Mouse (Mus musculus) embryonic facial prominence, embryonic 10.5 days (tissue): ENCODE measurements at regions not wholly inside any gene's neighbourhood (a gene's known extent, or its start where the extent isn't known, plus 50 kb on each side); places are given as distances from the start of the nearest gene placed in this dataset.

ENCODE experiments used
- DNase-seq: peaks from one replicate; pipeline ENCODE4 v3.0.0-alpha.2; 2017; ENCODE audit warnings: low spot score
- H3K27ac ChIP-seq: fragments of 300-500 bp; sonication (generic); replicated peaks from 2 replicates; pipeline ENCODE4 v1.5.1; 2016; ENCODE audit warnings: mild to moderate bottlenecking
- H3K27me3 ChIP-seq: fragments of 300-500 bp; sonication (generic); replicated peaks from 2 replicates; pipeline ENCODE4 v1.6.1; 2016; ENCODE audit warnings: low read depth, mild to moderate bottlenecking; ENCODE audit not compliant: poor library complexity, severe bottlenecking
- H3K36me3 ChIP-seq: fragments of 300-500 bp; sonication (generic); replicated peaks from 2 replicates; pipeline ENCODE4 v1.6.1; 2016; ENCODE audit warnings: mild to moderate bottlenecking, moderate library complexity
- H3K4me1 ChIP-seq: fragments of 300-500 bp; sonication (generic); 2 replicates; pipeline ENCODE4 v1.6.1; 2016
- H3K4me3 ChIP-seq: fragments of 300-500 bp; sonication (generic); 2 replicates; pipeline ENCODE4 v1.5.1; 2016; ENCODE audit warnings: mild to moderate bottlenecking, moderate library complexity
- H3K9me3 ChIP-seq: fragments of 300-500 bp; sonication (generic); 2 replicates; pipeline ENCODE4 v1.6.1; 2016; ENCODE audit warnings: mild to moderate bottlenecking
- WGBS: fragments of 180-500 bp; shearing (Covaris S2); methylation state at CpG from one replicate; pipeline ENCODE4 v1.1.7; 2016; 5-methylcytosine and 5-hydroxymethylcytosine counted together

- no peak overlapping the region for H3K27ac ChIP-seq
- peaks cover 9% of the 10 kb centered on the region for H3K4me1 ChIP-seq
- H3K9me3 ChIP-seq = no peaks in the 10 kb centered on the region
- no peaks in the 10 kb centered on the region for H3K27me3 ChIP-seq
- H3K36me3 ChIP-seq = no peaks in the 10 kb centered on the region
- H3K4me3 ChIP-seq = no peak overlapping the region
- DNase-seq = no peak
These were observed 174.9 kb upstream of the Arhgap24 start for GRCm38 (mm10) chr5:102306309-102306708.

GRCm38 (mm10) chr5:102306718-102307117, 174.5 kb upstream of the Arhgap24 start:
- Histone ChIP-seq H3K4me1 (peaks cover 9% of the 10 kb centered on the region), H3K9me3 (no peaks in the 10 kb centered on the region), H3K4me3 (no peak overlapping the region), H3K27ac (no peak overlapping the region), H3K27me3 (no peaks in the 10 kb centered on the region), H3K36me3 (no peaks in the 10 kb centered on the region)
- 78% methylated on average over 3 of the region's 3 CpGs for WGBS
- no peak for DNase-seq

GRCm38 (mm10) chr5:102311570-102311969, 169.6 kb upstream of the Arhgap24 start:
- Histone ChIP-seq H3K36me3 (no peaks in the 10 kb centered on the region), H3K4me3 (no peak overlapping the region), H3K9me3 (no peaks in the 10 kb centered on the region), H3K27ac (no peak overlapping the region), H3K4me1 (no peaks in the 10 kb centered on the region), H3K27me3 (no peaks in the 10 kb centered on the region)
- no peak for DNase-seq

- Histone ChIP-seq H3K4me1 (no peaks in the 10 kb centered on the region), H3K27ac (no peak overlapping the region), H3K36me3 (no peaks in the 10 kb centered on the region), H3K27me3 (no peaks in the 10 kb centered on the region), H3K4me3 (no peak overlapping the region), H3K9me3 (no peaks in the 10 kb centered on the region)
- DNase-seq = no peak
- 80% methylated on average over 2 of the region's 2 CpGs for WGBS
These were observed 152.9 kb upstream of the Arhgap24 start for GRCm38 (mm10) chr5:102328197-102328784.

- Histone ChIP-seq H3K36me3 (no peaks in the 10 kb centered on the region), H3K9me3 (no peaks in the 10 kb centered on the region), H3K4me3 (no peak overlapping the region), H3K27ac (no peak overlapping the region), H3K4me1 (peaks cover 3% of the 10 kb centered on the region; the same call in 1 of the 2 replicates), H3K27me3 (no peaks in the 10 kb centered on the region)
- no peak for DNase-seq
- WGBS = 90% methylated on average over 5 of the region's 5 CpGs
These were observed 147.3 kb upstream of the Arhgap24 start for GRCm38 (mm10) chr5:102333894-102334293.

GRCm38 (mm10) chr5:102334442-102335197, 146.6 kb upstream of the Arhgap24 start:
- H3K4me3 ChIP-seq = no peak overlapping the region
- no peaks in the 10 kb centered on the region for H3K9me3 ChIP-seq
- no peaks in the 10 kb centered on the region for H3K27me3 ChIP-seq
- peaks cover 3% of the 10 kb centered on the region; the same call in 1 of the 2 replicates for H3K4me1 ChIP-seq
- H3K36me3 ChIP-seq = no peaks in the 10 kb centered on the region
- no peak overlapping the region for H3K27ac ChIP-seq
- 74% methylated on average over 13 of the region's 13 CpGs for WGBS
- DNase-seq = peak; percentile 11

GRCm38 (mm10) chr5:102366481-102366880, 114.7 kb upstream of the Arhgap24 start:
- no peak for DNase-seq

GRCm38 (mm10) chr5:102373309-102373971, 107.8 kb upstream of the Arhgap24 start:
- Histone ChIP-seq H3K4me3 (0 out of 2 replicates have a peak overlapping the region, but pooled peaks have one; percentile 17), H3K27ac (no peak overlapping the region), H3K9me3 (no peaks in the 10 kb centered on the region), H3K27me3 (no peaks in the 10 kb centered on the region), H3K36me3 (no peaks in the 10 kb centered on the region), H3K4me1 (peaks cover 14% of the 10 kb centered on the region)
- peak; percentile 39 for DNase-seq
- WGBS = 62% methylated on average over 6 of the region's 6 CpGs

More at GRCm38 (mm10) chr5:102366481-102366880, 114.7 kb upstream of the Arhgap24 start:
- Histone ChIP-seq H3K4me1 (no peaks in the 10 kb centered on the region), H3K36me3 (no peaks in the 10 kb centered on the region), H3K4me3 (no peak overlapping the region), H3K27me3 (no peaks in the 10 kb centered on the region), H3K9me3 (no peaks in the 10 kb centered on the region), H3K27ac (no peak overlapping the region)
- WGBS = 82% methylated on average over 3 of the region's 3 CpGs

GRCm38 (mm10) chr5:102373972-102374755, 107.0 kb upstream of the Arhgap24 start:
- 46% methylated on average over 11 of the region's 11 CpGs for WGBS
- H3K27ac ChIP-seq = no peak overlapping the region
- no peak overlapping the region for H3K4me3 ChIP-seq
- DNase-seq = peak; percentile 25
- H3K36me3 ChIP-seq = no peaks in the 10 kb centered on the region
- H3K27me3 ChIP-seq = no peaks in the 10 kb centered on the region
- H3K9me3 ChIP-seq = no peaks in the 10 kb centered on the region
- H3K4me1 ChIP-seq = peaks cover 14% of the 10 kb centered on the region

- no peak overlapping the region for H3K27ac ChIP-seq
- DNase-seq = no peak
- H3K4me3 ChIP-seq = no peak overlapping the region
- WGBS = 84% methylated on average over 2 of the region's 2 CpGs
- no peaks in the 10 kb centered on the region for H3K27me3 ChIP-seq
- H3K36me3 ChIP-seq = no peaks in the 10 kb centered on the region
- H3K4me1 ChIP-seq = peaks cover 14% of the 10 kb centered on the region
- H3K9me3 ChIP-seq = no peaks in the 10 kb centered on the region
These were observed 105.9 kb upstream of the Arhgap24 start for GRCm38 (mm10) chr5:102375339-102375738.

- WGBS = 82% methylated on average over 3 of the region's 3 CpGs
- Histone ChIP-seq H3K4me1 (no peaks in the 10 kb centered on the region), H3K36me3 (no peaks in the 10 kb centered on the region), H3K9me3 (no peaks in the 10 kb centered on the region), H3K27ac (no peak overlapping the region), H3K4me3 (no peak overlapping the region), H3K27me3 (no peaks in the 10 kb centered on the region)
- DNase-seq = no peak
These were observed 87.2 kb upstream of the Arhgap24 start for GRCm38 (mm10) chr5:102393941-102394340.

- Histone ChIP-seq H3K4me3 (no peak overlapping the region), H3K36me3 (no peaks in the 10 kb centered on the region), H3K27ac (no peak overlapping the region), H3K4me1 (no peaks in the 10 kb centered on the region), H3K9me3 (no peaks in the 10 kb centered on the region), H3K27me3 (no peaks in the 10 kb centered on the region)
- WGBS = 70% methylated on average over 11 of the region's 11 CpGs
- DNase-seq = no peak
These were observed 85.5 kb upstream of the Arhgap24 start for GRCm38 (mm10) chr5:102395608-102396146.
